Mouse (Mus musculus) hindbrain, embryonic 16.5 days (tissue): ENCODE measurements around the gene Tff2. TPM values are rescaled to one million over a fixed set of nuclear protein-coding genes. Genes with fewer than 3 reads are reported as not detected.

Experiments
- ATAC-seq: fragments of 200-750 bp; cut with Nextera tagmentation; 2 replicates; pipeline ENCODE4 v1.8.0; 2017; ENCODE audit warnings: moderate TSS enrichment, moderate library complexity
- H3K27ac ChIP-seq: fragments of 300-500 bp; sonication (generic); 2 replicates; pipeline ENCODE4 v1.5.1; 2014; ENCODE audit warnings: low read depth, mild to moderate bottlenecking, control low read depth, low read length, moderate library complexity
- H3K27me3 ChIP-seq: fragments of 300-500 bp; sonication (generic); replicated peaks from 2 replicates; pipeline ENCODE4 v1.6.1; 2014; ENCODE audit warnings: low read length; ENCODE audit not compliant: control insufficient read depth, insufficient read depth
- H3K36me3 ChIP-seq: fragments of 300-500 bp; sonication (generic); 2 replicates; pipeline ENCODE4 v1.6.1; 2014; ENCODE audit warnings: mild to moderate bottlenecking, low read length, moderate library complexity, mixed read lengths; ENCODE audit not compliant: control insufficient read depth, insufficient read depth
- H3K4me1 ChIP-seq: fragments of 300-500 bp; sonication (generic); 2 replicates; pipeline ENCODE4 v1.6.1; 2014; ENCODE audit warnings: low read depth, low read length; ENCODE audit not compliant: control insufficient read depth, insufficient read depth
- H3K4me2 ChIP-seq: fragments of 300-500 bp; sonication (generic); 2 replicates; pipeline ENCODE4 v1.6.1; 2014; ENCODE audit warnings: mild to moderate bottlenecking, low read length, control low read depth, moderate library complexity
- H3K4me3 ChIP-seq: fragments of 300-500 bp; sonication (generic); 2 replicates; pipeline ENCODE4 v1.5.1; 2014; ENCODE audit warnings: mild to moderate bottlenecking, low read length, control low read depth, moderate library complexity
- H3K9ac ChIP-seq: fragments of 300-500 bp; sonication (generic); 2 replicates; pipeline ENCODE4 v1.6.1; 2014; ENCODE audit warnings: low read depth, mild to moderate bottlenecking, control low read depth, low read length, moderate library complexity
- H3K9me3 ChIP-seq: fragments of 300-500 bp; sonication (generic); 2 replicates; pipeline ENCODE4 v1.6.1; 2014; ENCODE audit warnings: mild to moderate bottlenecking, low read length, moderate library complexity; ENCODE audit not compliant: control insufficient read depth
- WGBS: fragments of 180-500 bp; shearing (Covaris S2); extraction: QIAGEN DNeasy Blood & Tissue Kit; methylation state at CpG from one replicate; pipeline ENCODE4 v1.1.7; 2014; 5-methylcytosine and 5-hydroxymethylcytosine counted together
- polyA plus RNA-seq: library from polyadenylated mRNA; unstranded; fragments of >200 nt; fragmentation: Nextera tagmentation; extraction: Ambion mirVana; gene quantifications from 2 replicates; pipeline ENCODE4 v1.2.1, GENCODE M21; 2015

Gene Tff2
- not detected in 2 replicates for polyA plus RNA-seq

- no peaks in the 10 kb centered on the region for H3K36me3 ChIP-seq
- no peak within 1 kb of the TSS for H3K4me2 ChIP-seq
- no peak within 1 kb of the TSS for H3K27ac ChIP-seq
- no peak within 1 kb of the TSS for H3K4me3 ChIP-seq
- H3K27me3 ChIP-seq, result no peaks in the 10 kb centered on the region
- 62% methylated on average over 15 of the region's 15 CpGs for WGBS
- no peaks in the 10 kb centered on the region for H3K4me1 ChIP-seq
- no peak for ATAC-seq
- no peaks in the 10 kb centered on the region; the same call in 1 of the 2 replicates for H3K9me3 ChIP-seq
- H3K9ac ChIP-seq, result no peak within 1 kb of the TSS
These were observed at the start of gene Tff2 for GRCm38 (mm10) chr17:31144040-31145037. Tff2 (minus strand) TSS chr17:31144282.

- no peaks in the 10 kb centered on the region for H3K4me1 ChIP-seq
These were observed 49.3 kb upstream of the Tff2 start for GRCm38 (mm10) chr17:31193360-31193759.

GRCm38 (mm10) chr17:31192663-31193062, 48.6 kb upstream of the Tff2 start:
- Histone ChIP-seq H3K36me3 (no peaks in the 10 kb centered on the region), H3K27ac (no peak overlapping the region), H3K4me2 (no peak overlapping the region), H3K9ac (no peak overlapping the region), H3K4me1 (no peaks in the 10 kb centered on the region), H3K27me3 (no peaks in the 10 kb centered on the region), H3K4me3 (no peak overlapping the region), H3K9me3 (no peaks in the 10 kb centered on the region)
- 70% methylated on average over 2 of the region's 2 CpGs for WGBS
- no peak for ATAC-seq

More at GRCm38 (mm10) chr17:31193360-31193759, 49.3 kb upstream of the Tff2 start:
- WGBS, result 77% methylated on average over 9 of the region's 9 CpGs
- Histone ChIP-seq H3K9me3 (no peaks in the 10 kb centered on the region), H3K27ac (no peak overlapping the region), H3K36me3 (no peaks in the 10 kb centered on the region), H3K27me3 (no peaks in the 10 kb centered on the region), H3K4me2 (no peak overlapping the region), H3K9ac (no peak overlapping the region), H3K4me3 (no peak overlapping the region)
- ATAC-seq, result no peak

GRCm38 (mm10) chr17:31191825-31192224, 47.7 kb upstream of the Tff2 start:
- H3K4me2 ChIP-seq, result no peak overlapping the region
- no peak for ATAC-seq
- H3K4me3 ChIP-seq, result no peak overlapping the region
- no peak overlapping the region for H3K9ac ChIP-seq
- H3K27me3 ChIP-seq, result no peaks in the 10 kb centered on the region
- 71% methylated on average over 8 of the region's 8 CpGs for WGBS
- H3K9me3 ChIP-seq, result 0 out of 2 replicates have a peak, but pooled peaks cover under 1% of the 10 kb centered on the region
- no peak overlapping the region for H3K27ac ChIP-seq
- H3K4me1 ChIP-seq, result no peaks in the 10 kb centered on the region
- no peaks in the 10 kb centered on the region for H3K36me3 ChIP-seq

GRCm38 (mm10) chr17:31187370-31187769, 43.3 kb upstream of the Tff2 start:
- Histone ChIP-seq H3K4me3 (no peak overlapping the region), H3K9ac (no peak overlapping the region), H3K27me3 (no peaks in the 10 kb centered on the region), H3K4me1 (no peaks in the 10 kb centered on the region), H3K9me3 (0 out of 2 replicates have a peak, but pooled peaks cover 2% of the 10 kb centered on the region), H3K36me3 (no peaks in the 10 kb centered on the region), H3K4me2 (no peak overlapping the region), H3K27ac (no peak overlapping the region)
- WGBS, result 23% methylated on average over 4 of the region's 4 CpGs
- peak; percentile 72; the same call in 1 of the 2 replicates for ATAC-seq

GRCm38 (mm10) chr17:31184269-31184990, 40.3 kb upstream of the Tff2 start:
- no peak for ATAC-seq
- Histone ChIP-seq H3K4me1 (no peaks in the 10 kb centered on the region), H3K27ac (no peak overlapping the region), H3K36me3 (no peaks in the 10 kb centered on the region), H3K9me3 (0 out of 2 replicates have a peak, but pooled peaks cover 2% of the 10 kb centered on the region), H3K27me3 (no peaks in the 10 kb centered on the region), H3K4me2 (no peak overlapping the region), H3K9ac (no peak overlapping the region), H3K4me3 (no peak overlapping the region)
- 85% methylated on average over 12 of the region's 12 CpGs for WGBS

GRCm38 (mm10) chr17:31183180-31183974, 39.3 kb upstream of the Tff2 start:
- 70% methylated on average over 12 of the region's 12 CpGs for WGBS
- no peak overlapping the region for H3K4me2 ChIP-seq
- H3K27ac ChIP-seq, result no peak overlapping the region
- no peak overlapping the region for H3K4me3 ChIP-seq
- no peak overlapping the region for H3K9ac ChIP-seq
- H3K4me1 ChIP-seq, result no peaks in the 10 kb centered on the region
- no peaks in the 10 kb centered on the region for H3K27me3 ChIP-seq
- no peaks in the 10 kb centered on the region for H3K36me3 ChIP-seq
- no peak for ATAC-seq
- 0 out of 2 replicates have a peak, but pooled peaks cover 2% of the 10 kb centered on the region for H3K9me3 ChIP-seq

- ATAC-seq, result no peak
- H3K27ac ChIP-seq, result no peak overlapping the region
- H3K4me3 ChIP-seq, result no peak overlapping the region
- no peaks in the 10 kb centered on the region for H3K27me3 ChIP-seq
- H3K4me2 ChIP-seq, result no peak overlapping the region
- 88% methylated on average over 4 of the region's 4 CpGs for WGBS
- H3K9ac ChIP-seq, result no peak overlapping the region
- no peaks in the 10 kb centered on the region for H3K9me3 ChIP-seq
- no peaks in the 10 kb centered on the region for H3K4me1 ChIP-seq
- H3K36me3 ChIP-seq, result no peaks in the 10 kb centered on the region
These were observed 37.4 kb upstream of the Tff2 start for GRCm38 (mm10) chr17:31181490-31181889.
